Mouse (Mus musculus) thymus, adult 2 months (tissue): ENCODE results near the gene Apbb2. TPM values are rescaled to one million over a fixed set of nuclear protein-coding genes. Genes with fewer than 3 reads are reported as not detected.

Experiments used
- DNase-seq: peaks from one replicate; pipeline ENCODE4 v3.0.0; 2021
- H3K27ac ChIP-seq: fragments of 200-500 bp; 2 replicates; pipeline ENCODE4 v1.5.1; 2012; ENCODE audit warnings: low read length, control low read depth; ENCODE audit not compliant: control insufficient read depth, insufficient read depth
- H3K27me3 ChIP-seq: fragments of 200-500 bp; 2 replicates; pipeline ENCODE4 v1.6.1; 2012; ENCODE audit warnings: mild to moderate bottlenecking, low read length, moderate library complexity, mixed read lengths; ENCODE audit not compliant: control insufficient read depth, insufficient read depth
- H3K36me3 ChIP-seq: fragments of 200-500 bp; 2 replicates; pipeline ENCODE4 v1.6.1; 2012; ENCODE audit warnings: mild to moderate bottlenecking, low read length, moderate library complexity; ENCODE audit not compliant: control insufficient read depth, insufficient read depth
- H3K4me1 ChIP-seq: fragments of 200-500 bp; replicated peaks from 2 replicates; pipeline ENCODE4 v1.6.1; 2012; ENCODE audit warnings: low read length; ENCODE audit not compliant: control insufficient read depth, insufficient read depth
- H3K4me3 ChIP-seq: fragments of 200-500 bp; 2 replicates; pipeline ENCODE4 v1.5.1; 2012; ENCODE audit warnings: mild to moderate bottlenecking, low read length, control low read depth, moderate library complexity; ENCODE audit not compliant: control insufficient read depth, insufficient read depth
- CTCF ChIP-seq: fragments of 200-500 bp; IDR thresholded peaks from 2 replicates; pipeline ENCODE4 v1.5.1; 2012; ENCODE audit warnings: mild to moderate bottlenecking, control low read depth, low read length, moderate library complexity, borderline replicate concordance; ENCODE audit not compliant: control insufficient read depth, poor library complexity, insufficient read depth; ENCODE audit errors: extremely low read depth
- POLR2A ChIP-seq: fragments of 200-500 bp; IDR thresholded peaks from 2 replicates; pipeline ENCODE4 v1.6.1; 2012; ENCODE audit warnings: mild to moderate bottlenecking, low read length, control low read depth, moderate library complexity; ENCODE audit not compliant: control insufficient read depth, poor library complexity, insufficient read depth; ENCODE audit errors: extremely low read depth
- WGBS: fragments of 180-500 bp; shearing (Covaris S2); methylation state at CpG from one replicate; pipeline ENCODE4 v1.1.7; 2018; 5-methylcytosine and 5-hydroxymethylcytosine counted together
- polyA plus RNA-seq: library from polyadenylated mRNA; depleted of rRNA; stranded (reverse); fragments of >200 nt; gene quantifications from 2 replicates; pipeline ENCODE4 v1.2.3, GENCODE M21; 2012

Gene Apbb2
- polyA plus RNA-seq, 1 experiment = 2.6 TPM

DNA sequence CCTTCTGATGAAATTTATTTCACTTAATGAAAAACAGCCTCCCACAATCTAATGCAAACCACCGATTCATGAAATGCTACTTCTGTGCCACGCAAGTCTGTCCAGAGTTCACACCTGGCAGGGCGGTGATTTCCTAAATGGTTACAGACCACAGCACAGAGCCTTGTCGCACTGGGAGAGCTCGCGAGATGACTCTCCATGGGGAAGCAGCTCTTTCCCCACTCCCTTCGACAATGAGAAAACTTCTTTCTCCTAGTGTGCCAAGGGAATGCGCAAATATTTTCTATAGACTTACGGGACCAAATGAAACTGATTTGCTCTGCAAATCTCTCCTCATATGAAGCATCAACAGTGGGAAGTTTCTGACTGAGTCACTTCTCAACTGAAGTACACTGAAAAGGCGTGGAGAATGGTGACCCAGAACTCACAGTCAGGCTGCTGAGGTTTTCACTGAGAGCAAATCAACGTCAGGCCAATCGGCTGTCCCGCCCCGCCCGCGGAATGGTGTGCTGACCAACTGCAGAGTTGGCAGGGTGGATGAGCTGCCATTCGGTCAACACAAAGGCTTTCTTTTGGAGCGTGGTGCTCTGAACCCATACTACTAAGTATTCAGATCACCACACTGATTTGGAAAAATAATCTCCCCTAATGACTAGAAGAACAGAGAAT lies 225.6 kb downstream of the Apbb2 start:
- Histone ChIP-seq H3K27me3 (no peaks in the 10 kb centered on the region), H3K36me3 (no peaks in the 10 kb centered on the region), H3K4me3 (no peak overlapping the region), H3K4me1 (no peaks in the 10 kb centered on the region), H3K27ac (no peak overlapping the region)
- TF ChIP-seq POLR2A = no peak
- DNase-seq = no peak
- WGBS = 89% methylated on average over 18 of the region's 18 CpGs

DNA sequence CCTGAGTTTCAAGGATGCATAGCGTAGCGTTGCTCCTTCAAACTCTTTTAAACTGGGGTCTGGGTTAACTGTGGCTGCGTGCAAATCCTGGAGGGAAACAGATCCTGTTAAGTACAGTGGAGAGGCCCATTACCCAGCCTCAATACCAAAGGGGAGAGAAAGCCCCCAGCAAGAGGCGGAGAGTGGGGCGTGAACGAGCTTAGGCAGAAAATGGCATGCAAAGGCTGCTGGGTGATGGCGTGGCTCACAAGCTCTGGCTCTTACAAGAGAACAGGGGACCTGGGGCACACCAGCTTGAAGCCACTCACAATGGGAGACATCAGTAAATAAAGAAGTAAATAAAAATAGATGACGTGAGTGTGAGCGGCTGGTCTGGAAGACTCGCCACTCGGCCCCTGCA lies 226.8 kb downstream of the Apbb2 start:
- Histone ChIP-seq H3K4me1 (no peaks in the 10 kb centered on the region), H3K4me3 (no peak overlapping the region), H3K36me3 (no peaks in the 10 kb centered on the region), H3K27me3 (no peaks in the 10 kb centered on the region), H3K27ac (no peak overlapping the region)
- WGBS = 98% methylated on average over 11 of the region's 11 CpGs
- no peak for DNase-seq
- TF ChIP-seq CTCF = no peak
- no peak for TF ChIP-seq POLR2A

DNA sequence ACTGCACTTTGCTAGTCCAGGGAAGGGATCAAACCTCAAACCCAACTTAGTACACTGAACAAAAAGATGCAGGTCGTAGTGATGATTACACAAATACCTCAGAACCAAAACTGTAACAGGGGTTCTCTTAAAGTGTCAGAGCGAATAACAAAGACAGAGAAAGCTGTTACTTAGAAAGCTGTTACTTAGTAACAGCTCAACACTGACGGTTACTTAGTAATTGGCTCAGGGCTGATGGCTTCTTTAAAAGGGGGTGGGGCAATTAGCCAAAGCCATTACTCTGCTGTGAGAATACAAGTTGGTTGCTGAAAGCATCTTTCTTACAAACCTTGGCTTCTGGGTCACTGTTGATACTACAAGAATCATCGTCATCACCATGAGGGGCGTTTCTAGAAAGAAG lies 227.3 kb downstream of the Apbb2 start:
- DNase-seq = no peak

DNA sequence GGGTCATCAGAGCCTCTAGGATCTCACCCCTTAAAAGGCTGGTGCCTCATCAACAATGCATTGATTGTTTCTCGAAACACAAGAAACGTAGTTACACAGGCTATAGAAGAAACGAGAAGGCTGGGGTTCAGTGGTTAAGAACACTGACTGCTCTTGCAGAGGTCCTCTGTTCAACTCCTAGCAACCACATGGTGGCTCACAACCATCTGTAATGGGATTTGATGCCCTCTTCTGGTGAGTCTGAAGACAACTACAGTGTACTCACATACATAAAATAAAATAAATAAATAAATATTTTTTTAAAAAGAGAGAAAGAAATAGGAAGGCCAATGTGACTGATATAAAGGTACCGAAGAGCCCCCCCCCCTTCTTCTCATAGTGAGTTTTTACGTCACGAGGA lies 228.0 kb downstream of the Apbb2 start:
- WGBS = 97% methylated on average over 6 of the region's 6 CpGs
- Histone ChIP-seq H3K36me3 (no peaks in the 10 kb centered on the region), H3K4me1 (no peaks in the 10 kb centered on the region)

More for the DNA sequence above, 227.3 kb downstream of the Apbb2 start:
- Histone ChIP-seq H3K36me3 (no peaks in the 10 kb centered on the region), H3K4me1 (no peaks in the 10 kb centered on the region), H3K4me3 (no peak overlapping the region), H3K27me3 (no peaks in the 10 kb centered on the region), H3K27ac (no peak overlapping the region)
- TF ChIP-seq POLR2A = no peak
- TF ChIP-seq CTCF = no peak
- 94% methylated on average over 5 of the region's 5 CpGs for WGBS

DNA sequence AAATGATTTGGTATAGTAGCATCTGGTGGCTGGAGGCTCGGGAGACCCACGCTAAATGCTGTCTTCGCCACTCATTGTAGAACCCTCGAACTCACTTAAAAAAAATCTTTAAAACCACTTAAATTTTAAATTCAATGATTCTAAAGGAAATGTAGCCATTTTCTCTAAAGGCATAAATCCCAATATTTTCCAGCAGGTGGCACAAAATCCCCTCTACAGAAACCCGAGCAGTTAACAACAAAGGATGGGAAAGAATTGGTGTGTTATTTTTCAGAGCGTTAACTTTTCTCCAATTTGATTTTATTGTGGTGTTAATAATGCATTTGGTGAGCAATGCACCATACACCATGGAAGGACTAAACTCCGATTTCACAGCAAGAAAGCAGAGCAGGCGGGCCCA lies 231.1 kb downstream of the Apbb2 start:
- WGBS = 85% methylated on average over 8 of the region's 8 CpGs

More for the DNA sequence above, 228.0 kb downstream of the Apbb2 start:
- Histone ChIP-seq H3K27ac (no peak overlapping the region), H3K27me3 (no peaks in the 10 kb centered on the region), H3K4me3 (no peak overlapping the region)
- no peak for DNase-seq
- no peak for TF ChIP-seq CTCF
- TF ChIP-seq POLR2A = no peak

DNA sequence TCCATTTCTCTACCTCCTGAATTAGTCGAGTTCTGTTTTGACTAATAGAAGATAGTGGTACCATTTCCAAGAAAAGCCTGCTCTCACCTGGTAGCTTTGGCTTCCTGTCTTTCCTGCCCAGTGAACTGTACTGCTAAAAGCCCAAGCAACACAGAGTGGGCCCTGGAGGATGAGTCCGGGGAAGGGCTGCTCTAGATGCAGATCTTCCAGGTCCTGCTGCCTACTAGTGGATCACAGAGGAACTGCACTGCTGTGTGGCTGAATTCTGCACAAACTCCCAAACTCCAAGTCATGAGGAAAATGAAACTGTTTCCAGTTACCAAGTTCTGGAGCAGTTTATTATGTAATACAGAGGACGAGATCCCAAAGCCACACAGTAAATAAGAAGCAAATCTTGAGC lies 232.9 kb downstream of the Apbb2 start:
- DNase-seq = peak; percentile 52
- WGBS = 18% methylated on average over 3 of the region's 3 CpGs
- Histone ChIP-seq H3K27ac (no peak overlapping the region), H3K36me3 (no peaks in the 10 kb centered on the region), H3K4me3 (no peak overlapping the region), H3K4me1 (0 out of 2 replicates have a peak, but pooled peaks cover 3% of the 10 kb centered on the region), H3K27me3 (no peaks in the 10 kb centered on the region)
- no peak for TF ChIP-seq POLR2A
- peak; percentile 38; the same call in 1 of the 2 replicates for TF ChIP-seq CTCF

More for the DNA sequence above, 231.1 kb downstream of the Apbb2 start:
- H3K4me3 ChIP-seq = no peak overlapping the region
- no peaks in the 10 kb centered on the region for H3K4me1 ChIP-seq
- H3K27me3 ChIP-seq = no peaks in the 10 kb centered on the region
- DNase-seq = no peak
- TF ChIP-seq POLR2A = no peak
- no peak for TF ChIP-seq CTCF
- no peaks in the 10 kb centered on the region for H3K36me3 ChIP-seq
- H3K27ac ChIP-seq = no peak overlapping the region

DNA sequence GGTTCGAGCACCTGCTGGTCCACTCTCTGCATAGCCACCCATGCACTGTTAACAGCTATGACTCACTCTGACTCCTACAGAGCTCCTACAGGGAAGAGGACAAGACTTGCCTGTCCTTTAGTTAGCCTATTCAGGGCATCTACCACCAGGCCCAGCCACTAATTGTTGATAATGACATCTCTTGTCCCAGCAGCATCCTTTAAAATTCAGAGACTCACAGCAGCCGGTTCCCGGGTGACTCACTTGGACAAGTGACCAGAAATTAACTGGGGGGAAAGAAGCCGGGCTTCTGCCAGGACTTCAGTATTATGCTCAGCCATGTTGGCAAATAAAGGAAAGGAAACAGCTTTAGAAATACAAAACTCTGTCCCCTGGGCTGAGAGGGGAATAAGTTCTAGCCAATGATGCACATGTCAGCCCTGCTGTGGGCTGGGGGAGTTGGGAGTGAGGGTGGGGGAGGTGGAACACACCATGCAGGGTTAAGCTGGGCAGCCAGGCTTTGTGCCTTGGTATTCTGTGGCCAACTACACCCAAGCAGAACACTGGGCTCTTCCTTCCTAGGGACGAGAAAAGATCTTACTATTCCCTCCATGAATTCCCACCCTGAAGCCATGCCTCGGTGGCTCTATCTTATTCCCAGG lies 233.7 kb downstream of the Apbb2 start:
- Histone ChIP-seq H3K27ac (no peak overlapping the region), H3K4me1 (0 out of 2 replicates have a peak, but pooled peaks cover 3% of the 10 kb centered on the region), H3K4me3 (no peak overlapping the region), H3K36me3 (no peaks in the 10 kb centered on the region), H3K27me3 (no peaks in the 10 kb centered on the region)
- WGBS = 92% methylated on average over 6 of the region's 6 CpGs
- no peak for DNase-seq
- no peak for TF ChIP-seq CTCF
- no peak for TF ChIP-seq POLR2A
